Mouse (Mus musculus): Measurements from ENCODE around the gene 1190005I06Rik.

1190005I06Rik gene

DNA sequence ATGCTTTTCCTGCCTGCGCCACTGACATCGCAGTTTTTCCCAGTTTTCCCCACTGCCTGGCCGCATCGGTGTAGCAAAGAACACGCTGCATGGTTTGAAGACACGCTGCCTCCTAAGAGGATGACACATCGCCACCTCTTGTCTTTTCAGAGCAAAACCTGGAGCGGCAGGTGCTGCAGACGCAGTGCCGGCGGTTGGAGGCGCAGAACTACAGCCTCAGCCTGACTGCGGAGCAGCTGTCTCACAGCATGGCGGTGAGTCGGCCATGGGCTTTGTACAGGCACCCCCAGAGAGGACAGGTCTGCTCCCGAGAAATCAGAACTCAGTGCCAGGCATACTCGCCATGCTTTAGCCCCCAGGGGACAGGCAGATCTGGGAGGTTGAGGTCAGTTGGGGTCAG is 69.6 kb downstream of the 1190005I06Rik start:
- no peak for DNase-seq (ENCODE audit: low read depth, low spot score)

GRCm38 (mm10) chr8:120575801-120576200 is 71.6 kb downstream of the 1190005I06Rik start:
- no peak for DNase-seq (ENCODE audit: low read depth, low spot score)

GRCm38 (mm10) chr8:120574941-120575340 is 72.5 kb downstream of the 1190005I06Rik start:
- DNase-seq (ENCODE audit: low read depth, low spot score), result no peak

DNA sequence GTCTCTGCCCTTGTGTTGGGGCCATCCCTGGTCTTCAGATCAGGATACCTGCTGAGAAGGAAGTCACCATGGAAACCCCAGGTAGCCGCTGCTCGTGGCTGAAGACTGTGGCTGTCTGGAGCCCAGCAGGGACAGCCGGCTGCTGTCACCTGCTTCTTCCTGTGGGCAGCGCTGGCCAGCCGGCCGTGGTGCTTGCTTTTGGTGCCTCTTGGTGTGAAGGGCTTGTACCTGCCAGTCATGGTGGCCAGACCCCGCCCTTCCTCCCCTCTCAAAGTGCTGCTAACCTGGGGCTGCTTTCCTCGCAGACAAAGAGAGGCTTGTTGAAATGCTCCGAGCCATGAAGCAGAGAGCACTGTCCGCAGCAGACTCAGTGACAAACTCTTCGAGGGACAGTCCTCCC is 73.6 kb downstream of the 1190005I06Rik start:
- DNase-seq (ENCODE audit: low read depth, low spot score), result no peak

DNA sequence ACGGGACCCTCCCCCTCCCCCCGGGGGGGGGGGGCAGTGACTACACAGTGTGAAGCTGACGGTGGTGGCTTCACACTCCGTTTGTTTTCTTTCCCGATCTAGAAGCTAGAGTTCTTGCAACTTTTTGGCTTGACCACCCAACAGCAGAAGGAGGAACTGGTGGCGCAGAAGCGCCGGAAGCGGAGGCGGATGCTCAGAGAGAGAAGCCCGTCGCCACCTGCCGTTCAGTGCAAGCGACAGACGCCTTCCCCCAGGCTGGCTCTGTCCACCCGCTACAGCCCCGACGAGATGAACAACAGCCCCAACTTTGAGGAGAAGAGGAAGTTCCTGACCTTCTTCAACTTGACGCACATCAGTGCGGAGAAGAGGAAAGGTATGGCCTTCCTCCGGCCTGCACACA is 74.9 kb downstream of the 1190005I06Rik start:
- no peak for DNase-seq (ENCODE audit: low read depth, low spot score)

DNA sequence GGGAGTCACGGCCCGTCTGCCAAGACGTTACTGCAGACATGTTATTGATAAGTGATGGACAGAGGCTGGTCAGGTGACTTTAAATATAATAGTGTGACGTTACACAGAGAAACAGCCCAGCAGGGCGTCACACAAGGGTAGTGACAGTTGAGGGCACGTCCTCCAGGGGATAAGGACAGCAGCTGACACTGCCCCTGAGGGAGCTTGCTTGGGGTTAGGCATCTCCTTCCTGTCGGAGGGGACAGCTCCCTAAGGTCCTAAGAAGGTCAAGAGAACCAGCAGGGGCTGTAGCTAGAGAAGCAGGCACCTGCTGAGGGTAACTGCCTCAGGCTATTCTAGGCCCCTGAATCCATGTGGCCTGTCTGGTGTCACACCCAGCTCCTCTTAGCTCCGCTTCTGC is 75.9 kb downstream of the 1190005I06Rik start:
- DNase-seq (ENCODE audit: low read depth, low spot score), result no peak

- no peak for DNase-seq (ENCODE audit: low read depth, low spot score)
These were observed 77.3 kb downstream of the 1190005I06Rik start for GRCm38 (mm10) chr8:120569939-120570715.

DNA sequence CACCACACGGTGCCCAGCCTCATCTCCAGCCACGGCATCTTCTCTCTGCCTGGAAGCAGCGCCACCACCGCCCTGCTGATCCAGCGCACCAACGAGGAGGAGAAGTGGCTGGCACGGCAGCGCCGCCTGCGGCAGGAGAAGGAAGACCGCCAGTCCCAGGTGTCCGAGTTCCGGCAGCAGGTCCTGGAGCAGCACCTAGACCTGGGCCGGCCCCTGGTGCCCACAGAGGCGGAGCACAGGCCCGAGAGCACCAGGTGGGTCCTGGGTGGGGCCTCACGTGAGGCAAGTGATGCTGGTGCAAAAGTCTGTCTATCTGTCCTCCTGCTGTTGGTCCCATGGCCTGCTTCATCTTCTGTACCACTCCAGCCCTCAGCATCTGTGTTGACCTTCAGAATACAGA is 78.3 kb downstream of the 1190005I06Rik start:
- DNase-seq (ENCODE audit: low read depth, low spot score), result no peak

- no peak for DNase-seq (ENCODE audit: low read depth, low spot score)
These were observed 79.2 kb downstream of the 1190005I06Rik start for GRCm38 (mm10) chr8:120568164-120568798.

GRCm38 (mm10) chr8:120567731-120568130 is 79.7 kb downstream of the 1190005I06Rik start:
- no peak for DNase-seq (ENCODE audit: low read depth, low spot score)

- DNase-seq (ENCODE audit: low read depth, low spot score), result no peak
These were observed 80.8 kb downstream of the 1190005I06Rik start for GRCm38 (mm10) chr8:120566681-120567080.

- DNase-seq (ENCODE audit: low read depth, low spot score), result no peak
These were observed 82.2 kb downstream of the 1190005I06Rik start for GRCm38 (mm10) chr8:120565151-120565711.

GRCm38 (mm10) chr8:120563851-120564837 is 83.3 kb downstream of the 1190005I06Rik start:
- peak; percentile 87 for DNase-seq (ENCODE audit: low read depth, low spot score)

DNA sequence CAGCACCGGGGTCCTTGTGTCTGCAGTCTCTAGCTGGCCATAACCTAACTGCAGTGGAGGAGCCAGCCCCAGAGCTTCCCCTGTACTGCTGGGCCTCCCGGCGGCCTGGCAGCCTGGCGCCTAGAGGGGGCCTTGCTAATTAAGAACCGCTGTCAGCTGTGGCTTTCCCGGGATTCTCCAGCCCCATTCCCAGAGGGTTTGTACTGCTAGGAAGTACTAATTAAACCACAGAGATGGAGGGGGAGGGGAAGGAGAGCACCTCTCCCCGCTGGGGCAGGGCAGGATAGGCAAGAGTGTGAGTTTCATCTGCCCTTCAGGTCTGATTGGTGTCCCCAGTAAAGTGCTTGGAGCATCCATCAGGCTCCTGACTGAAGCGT is 84.1 kb downstream of the 1190005I06Rik start:
- DNase-seq (ENCODE audit: low read depth, low spot score), result no peak

DNA sequence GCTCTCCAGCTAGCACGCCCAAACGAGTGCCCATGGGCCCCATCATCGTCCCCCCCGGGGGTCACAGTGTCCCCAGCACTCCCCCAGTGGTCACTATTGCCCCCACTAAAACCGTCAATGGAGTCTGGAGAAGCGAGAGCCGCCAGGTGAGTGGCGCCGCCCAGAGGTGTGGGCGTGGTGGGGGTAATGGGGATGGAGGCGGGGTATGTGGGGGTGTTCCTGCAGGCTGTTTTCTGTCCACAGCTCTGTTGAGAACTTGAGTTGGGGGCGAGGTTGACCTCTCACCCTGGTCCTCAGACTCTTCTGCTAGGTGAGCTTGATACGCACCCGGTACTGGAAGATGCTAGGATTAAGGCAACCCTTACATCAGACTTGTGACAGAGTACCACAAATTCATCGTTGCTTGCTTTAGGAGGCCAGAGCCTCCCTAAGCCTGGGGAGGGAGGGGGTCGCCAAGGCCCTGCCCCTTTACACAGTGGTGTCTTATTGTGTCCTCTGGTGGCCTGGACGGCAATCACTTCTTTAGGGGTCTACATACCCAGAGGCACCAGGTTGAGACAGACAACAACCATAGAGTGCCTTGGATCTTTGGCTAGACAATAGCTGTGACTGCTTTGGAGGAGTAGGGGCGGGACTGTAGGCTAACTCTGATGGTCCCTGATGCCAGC is 84.6 kb downstream of the 1190005I06Rik start:
- DNase-seq (ENCODE audit: low read depth, low spot score), result no peak

GRCm38 (mm10) chr8:120561539-120562435 is 85.6 kb downstream of the 1190005I06Rik start:
- DNase-seq (ENCODE audit: low read depth, low spot score), result no peak

DNA sequence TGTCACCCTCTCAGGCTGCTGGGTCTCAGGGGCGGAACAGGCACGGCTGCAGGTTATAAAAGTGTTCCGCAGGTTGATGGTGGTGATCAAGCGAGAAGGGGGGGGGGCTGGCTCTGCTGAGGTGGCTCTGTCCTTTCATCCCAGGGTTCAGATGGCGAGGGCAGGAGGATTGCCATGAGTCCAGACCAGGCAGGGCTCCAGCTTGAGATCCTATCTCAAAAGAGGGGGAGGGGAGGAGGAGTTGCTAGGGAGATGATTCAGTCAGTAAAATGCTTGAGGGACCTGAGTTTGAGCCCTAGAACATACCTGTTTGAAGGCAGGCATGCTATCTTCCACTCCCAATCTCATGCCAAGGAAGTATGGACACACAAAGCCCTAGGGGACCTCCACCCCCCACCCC is 86.9 kb downstream of the 1190005I06Rik start:
- DNase-seq (ENCODE audit: low read depth, low spot score), result peak; percentile 55

GRCm38 (mm10) chr8:120559654-120560053 is 87.8 kb downstream of the 1190005I06Rik start:
- no peak for DNase-seq (ENCODE audit: low read depth, low spot score)
